Mouse (Mus musculus): ENCODE measurements around the gene A230050P20Rik. TPM values are rescaled to one million over a fixed set of nuclear protein-coding genes. Genes with fewer than 3 reads are reported as not detected.
"Not testable (repeated sequence)": the region's sequence is repeated elsewhere in the genome, so short reads cannot be mapped to it uniquely, and the experiment has no call there.

Gene A230050P20Rik
- polyA plus RNA-seq (2015; fragmentation: Nextera tagmentation; extraction: Ambion mirVana) = 15.2 and 16.1 TPM in 2 replicates

- H3K27ac ChIP-seq = no peak within 1 kb of the TSS
- H3K4me1 ChIP-seq = peaks cover 12% of the 10 kb centered on the region
- no peaks in the 10 kb centered on the region for H3K9me3 ChIP-seq (replicated peaks)
- 7% methylated on average over 53 of the region's 53 CpGs for WGBS
- peak within 1 kb of the TSS; percentile 53 for H3K9ac ChIP-seq
- peak; percentile 55 for ATAC-seq (replicated peaks; ENCODE audit: low FRiP score)
- H3K4me3 ChIP-seq (replicated peaks) = peak within 1 kb of the TSS; percentile 62
- H3K27me3 ChIP-seq = peaks cover 38% of the 10 kb centered on the region
- no peaks in the 10 kb centered on the region for H3K36me3 ChIP-seq
- peak within 1 kb of the TSS; percentile 84 for H3K4me2 ChIP-seq
Observed at GRCm38 (mm10) chr9:20868448-20869001, at the start of gene A230050P20Rik. Gene A230050P20Rik (plus strand): TSS chr9:20868642.

GRCm38 (mm10) chr9:20820001-20820400, 48.4 kb upstream of the A230050P20Rik start:
- H3K9ac ChIP-seq = no peak overlapping the region
- peaks cover 7% of the 10 kb centered on the region; the same call in 1 of the 2 replicates for H3K27me3 ChIP-seq
- H3K36me3 ChIP-seq = no peaks in the 10 kb centered on the region
- no peak overlapping the region for H3K27ac ChIP-seq
- WGBS = 61% methylated on average over 5 of the region's 5 CpGs
- no peaks in the 10 kb centered on the region for H3K9me3 ChIP-seq (replicated peaks)
- peaks cover 2% of the 10 kb centered on the region for H3K4me1 ChIP-seq
- H3K4me2 ChIP-seq = no peak overlapping the region
- H3K4me3 ChIP-seq (replicated peaks) = no peak overlapping the region
- ATAC-seq (replicated peaks; ENCODE audit: low FRiP score) = no peak

- no peaks in the 10 kb centered on the region for H3K9me3 ChIP-seq (replicated peaks)
- no peak overlapping the region for H3K27ac ChIP-seq
- H3K4me2 ChIP-seq = no peak overlapping the region
- H3K27me3 ChIP-seq = no peaks in the 10 kb centered on the region
- no peak overlapping the region for H3K4me3 ChIP-seq (replicated peaks)
- ATAC-seq (replicated peaks; ENCODE audit: low FRiP score) = no peak
- no peaks in the 10 kb centered on the region for H3K36me3 ChIP-seq
- H3K4me1 ChIP-seq = no peaks in the 10 kb centered on the region
- WGBS = 84% methylated on average over 3 of the region's 3 CpGs
- H3K9ac ChIP-seq = no peak overlapping the region
Observed at GRCm38 (mm10) chr9:20822821-20823220, 45.6 kb upstream of the A230050P20Rik start.

GRCm38 (mm10) chr9:20825781-20826180, 42.7 kb upstream of the A230050P20Rik start:
- Histone ChIP-seq H3K27me3 (0 out of 2 replicates have a peak, but pooled peaks cover 5% of the 10 kb centered on the region), H3K4me1 (peaks cover 4% of the 10 kb centered on the region), H3K36me3 (no peaks in the 10 kb centered on the region), H3K9ac (no peak overlapping the region), H3K9me3 (replicated peaks) (no peaks in the 10 kb centered on the region), H3K27ac (no peak overlapping the region), H3K4me3 (replicated peaks) (no peak overlapping the region), H3K4me2 (no peak overlapping the region)
- ATAC-seq (replicated peaks; ENCODE audit: low FRiP score) = no peak
- WGBS = 45% methylated on average over 5 of the region's 5 CpGs

GRCm38 (mm10) chr9:20828127-20828526, 40.3 kb upstream of the A230050P20Rik start:
- Histone ChIP-seq H3K9ac (no peak overlapping the region), H3K4me3 (replicated peaks) (no peak overlapping the region), H3K4me1 (peaks cover 5% of the 10 kb centered on the region), H3K36me3 (no peaks in the 10 kb centered on the region), H3K27me3 (peaks cover 5% of the 10 kb centered on the region; the same call in 1 of the 2 replicates), H3K27ac (no peak overlapping the region), H3K4me2 (no peak overlapping the region), H3K9me3 (replicated peaks) (no peaks in the 10 kb centered on the region)
- ATAC-seq (replicated peaks; ENCODE audit: low FRiP score) = no peak
- WGBS = 87% methylated on average over 1 of the region's 1 CpGs

- peaks cover 5% of the 10 kb centered on the region for H3K4me1 ChIP-seq
- ATAC-seq (replicated peaks; ENCODE audit: low FRiP score) = peak; percentile 88
- no peak overlapping the region for H3K9ac ChIP-seq
- H3K9me3 ChIP-seq (replicated peaks) = no peaks in the 10 kb centered on the region
- peak overlapping the region; percentile 32; the same call in 1 of the 2 replicates for H3K4me2 ChIP-seq
- peaks cover 7% of the 10 kb centered on the region; the same call in 1 of the 2 replicates for H3K27me3 ChIP-seq
- H3K27ac ChIP-seq = 0 out of 2 replicates have a peak overlapping the region, but pooled peaks have one; percentile 27
- no peak overlapping the region for H3K4me3 ChIP-seq (replicated peaks)
- H3K36me3 ChIP-seq = no peaks in the 10 kb centered on the region
- WGBS = 15% methylated on average over 19 of the region's 19 CpGs
Observed at GRCm38 (mm10) chr9:20830901-20831643, 37.4 kb upstream of the A230050P20Rik start.

- WGBS = 66% methylated on average over 1 of the region's 1 CpGs
- ATAC-seq (replicated peaks; ENCODE audit: low FRiP score) = no peak
Observed at GRCm38 (mm10) chr9:20834881-20835280, 33.6 kb upstream of the A230050P20Rik start.

GRCm38 (mm10) chr9:20835431-20835954, 32.9 kb upstream of the A230050P20Rik start:
- H3K27me3 ChIP-seq; H3K36me3 ChIP-seq; ATAC-seq (replicated peaks; ENCODE audit: low FRiP score); H3K9ac ChIP-seq; H3K4me1 ChIP-seq; H3K27ac ChIP-seq; H3K4me2 ChIP-seq; H3K4me3 ChIP-seq (replicated peaks); H3K9me3 ChIP-seq (replicated peaks): not testable (repeated sequence)
- WGBS = 85% methylated on average over 11 of the region's 11 CpGs

More at GRCm38 (mm10) chr9:20834881-20835280, 33.6 kb upstream of the A230050P20Rik start:
- Histone ChIP-seq H3K4me1 (peaks cover 5% of the 10 kb centered on the region), H3K36me3 (no peaks in the 10 kb centered on the region), H3K27ac (no peak overlapping the region), H3K4me2 (no peak overlapping the region), H3K4me3 (replicated peaks) (no peak overlapping the region), H3K27me3 (peaks cover 5% of the 10 kb centered on the region; the same call in 1 of the 2 replicates), H3K9me3 (replicated peaks) (no peaks in the 10 kb centered on the region), H3K9ac (no peak overlapping the region)

- H3K9ac ChIP-seq = no peak overlapping the region
- no peaks in the 10 kb centered on the region for H3K4me1 ChIP-seq
- 79% methylated on average over 9 of the region's 9 CpGs for WGBS
- ATAC-seq (replicated peaks; ENCODE audit: low FRiP score) = no peak
- H3K27ac ChIP-seq = no peak overlapping the region
- no peak overlapping the region for H3K4me2 ChIP-seq
- peaks cover 2% of the 10 kb centered on the region; the same call in 1 of the 2 replicates for H3K27me3 ChIP-seq
- no peak overlapping the region for H3K4me3 ChIP-seq (replicated peaks)
- H3K36me3 ChIP-seq = no peaks in the 10 kb centered on the region
- no peaks in the 10 kb centered on the region for H3K9me3 ChIP-seq (replicated peaks)
Observed at GRCm38 (mm10) chr9:20837184-20837947, 31.1 kb upstream of the A230050P20Rik start.

- 57% methylated on average over 6 of the region's 6 CpGs for WGBS
- ATAC-seq (replicated peaks; ENCODE audit: low FRiP score) = no peak
- H3K36me3 ChIP-seq = no peaks in the 10 kb centered on the region
- H3K4me1 ChIP-seq = no peaks in the 10 kb centered on the region
- no peaks in the 10 kb centered on the region for H3K9me3 ChIP-seq (replicated peaks)
- 0 out of 2 replicates have a peak, but pooled peaks cover 2% of the 10 kb centered on the region for H3K27me3 ChIP-seq
- no peak overlapping the region for H3K4me3 ChIP-seq (replicated peaks)
- no peak overlapping the region for H3K4me2 ChIP-seq
- no peak overlapping the region for H3K27ac ChIP-seq
- no peak overlapping the region for H3K9ac ChIP-seq
Observed at GRCm38 (mm10) chr9:20838931-20839330, 29.5 kb upstream of the A230050P20Rik start.

GRCm38 (mm10) chr9:20842211-20842610, 26.2 kb upstream of the A230050P20Rik start:
- no peaks in the 10 kb centered on the region for H3K27me3 ChIP-seq
- H3K4me1 ChIP-seq = no peaks in the 10 kb centered on the region
- H3K4me3 ChIP-seq (replicated peaks) = no peak overlapping the region
- H3K9me3 ChIP-seq (replicated peaks) = no peaks in the 10 kb centered on the region
- WGBS = 62% methylated on average over 4 of the region's 4 CpGs
- no peaks in the 10 kb centered on the region for H3K36me3 ChIP-seq
- H3K27ac ChIP-seq = no peak overlapping the region
- ATAC-seq (replicated peaks; ENCODE audit: low FRiP score) = no peak
- no peak overlapping the region for H3K9ac ChIP-seq
- no peak overlapping the region for H3K4me2 ChIP-seq

All from kidney, embryonic 15.5 days (tissue).